Mouse (Mus musculus): ENCODE results near the gene Mex3d. TPM values are rescaled to one million over a fixed set of nuclear protein-coding genes. Genes with fewer than 3 reads are reported as not detected.
A peak's percentile ranks its signal among the peaks of the same experiment; 100 is the strongest.
"Not testable (repeated sequence)": the region's sequence is repeated elsewhere in the genome, so short reads cannot be mapped to it uniquely, and the experiment has no call there.

Gene Mex3d
- total RNA-seq, 2 experiments from 2014 or later: 4.7 to 5.1 TPM

GRCm38 (mm10) chr10:80356737-80357136 lies 30.7 kb downstream of the Mex3d start:
- no peak for TF ChIP-seq CTCF (IDR thresholded peaks at IDR 0.05)
- H3K4me3 ChIP-seq: peak overlapping the region; percentile 44
- H3K27ac ChIP-seq: no peak overlapping the region
- DNase-seq: no peak
- intact Hi-C loops (cut with DNase I): no loop called here

GRCm38 (mm10) chr10:80356001-80356682 lies 31.3 kb downstream of the Mex3d start, which contains the start of gene Plk5:
Plk5 (plus strand) TSS chr10:80356459.
- no peak for TF ChIP-seq CTCF (IDR thresholded peaks at IDR 0.05)
- DNase-seq: no peak
- H3K4me3 ChIP-seq: peak within 1 kb of the TSS; percentile 44
- intact Hi-C loops (cut with DNase I): no loop called here
- no peak within 1 kb of the TSS for H3K27ac ChIP-seq

GRCm38 (mm10) chr10:80355431-80355830 lies 32.0 kb downstream of the Mex3d start:
- Histone ChIP-seq H3K4me3 (no peak overlapping the region), H3K27ac (no peak overlapping the region)
- no peak for TF ChIP-seq CTCF (IDR thresholded peaks at IDR 0.05)
- DNase-seq: no peak
- intact Hi-C loops (cut with DNase I): no loop called here

GRCm38 (mm10) chr10:80352727-80353126 lies 34.7 kb downstream of the Mex3d start:
- no peak overlapping the region for H3K4me3 ChIP-seq
- DNase-seq: no peak
- TF ChIP-seq CTCF (IDR thresholded peaks at IDR 0.05): no peak
- H3K27ac ChIP-seq: no peak overlapping the region
- intact Hi-C loops (cut with DNase I): no loop called here

- H3K4me3 ChIP-seq: no peak overlapping the region
- intact Hi-C loops (cut with DNase I): no loop called here
- no peak overlapping the region for H3K27ac ChIP-seq
- TF ChIP-seq CTCF (IDR thresholded peaks at IDR 0.05): no peak
- DNase-seq: no peak
Observed at GRCm38 (mm10) chr10:80351896-80352295, 35.6 kb downstream of the Mex3d start.

GRCm38 (mm10) chr10:80350292-80350691 lies 37.2 kb downstream of the Mex3d start:
- no peak overlapping the region for H3K27ac ChIP-seq
- intact Hi-C loops (cut with DNase I): loop anchor here (1.0 kb wide), 1 partner anchor 24 kb away; no protein-coding TSS in a partner anchor
- TF ChIP-seq CTCF (IDR thresholded peaks at IDR 0.05): peak; percentile 98
- DNase-seq: peak; percentile 90
- H3K4me3 ChIP-seq: no peak overlapping the region

- intact Hi-C loops (cut with DNase I): loop anchor here (1.0 kb wide), 1 partner anchor 54 kb away; the partner anchor contains the start of gene Apc2
- no peak for TF ChIP-seq CTCF (IDR thresholded peaks at IDR 0.05)
- Histone ChIP-seq H3K4me3 (peak overlapping the region; percentile 72), H3K27ac (peak overlapping the region; percentile 88)
- peak; percentile 73 for DNase-seq
Observed at GRCm38 (mm10) chr10:80348981-80349380, 38.5 kb downstream of the Mex3d start.

GRCm38 (mm10) chr10:80348244-80348781 lies 39.1 kb downstream of the Mex3d start, which contains the start of gene Adamtsl5:
Adamtsl5 (minus strand) TSS chr10:80348412.
- peak; percentile 93 for TF ChIP-seq CTCF (IDR thresholded peaks at IDR 0.05)
- H3K27ac ChIP-seq: peak within 1 kb of the TSS; percentile 88
- peak; percentile 89 for DNase-seq
- H3K4me3 ChIP-seq: peak within 1 kb of the TSS; percentile 72
- intact Hi-C loops (cut with DNase I): loop anchor here (1.0 kb wide), 1 partner anchor 53 kb away; the partner anchor contains the start of gene Apc2

- intact Hi-C loops (cut with DNase I): no loop called here
- peak; percentile 77 for DNase-seq
- Histone ChIP-seq H3K27ac (peak overlapping the region; percentile 88), H3K4me3 (peak overlapping the region; percentile 72)
- no peak for TF ChIP-seq CTCF (IDR thresholded peaks at IDR 0.05)
Observed at GRCm38 (mm10) chr10:80347514-80347967, 39.9 kb downstream of the Mex3d start.

- intact Hi-C loops (cut with DNase I); H3K4me3 ChIP-seq; DNase-seq: not testable (repeated sequence)
- peak overlapping the region; percentile 86 for H3K27ac ChIP-seq
Observed at GRCm38 (mm10) chr10:80345929-80346328, 41.5 kb downstream of the Mex3d start.

GRCm38 (mm10) chr10:80345122-80345521 lies 42.3 kb downstream of the Mex3d start:
- peak overlapping the region; percentile 70 for H3K4me3 ChIP-seq

GRCm38 (mm10) chr10:80344131-80344661 lies 43.3 kb downstream of the Mex3d start:
- intact Hi-C loops (cut with DNase I): loop anchor here (5.0 kb wide), 1 partner anchor 33 kb away; no protein-coding TSS in a partner anchor
- TF ChIP-seq CTCF (IDR thresholded peaks at IDR 0.05): no peak
- peak overlapping the region; percentile 70 for H3K4me3 ChIP-seq
- peak overlapping the region; percentile 86 for H3K27ac ChIP-seq
- peak; percentile 73 for DNase-seq

More at GRCm38 (mm10) chr10:80345122-80345521, 42.3 kb downstream of the Mex3d start:
- H3K27ac ChIP-seq: peak overlapping the region; percentile 86
- intact Hi-C loops (cut with DNase I): no loop called here
- no peak for TF ChIP-seq CTCF (IDR thresholded peaks at IDR 0.05)
- peak; percentile 68 for DNase-seq

GRCm38 (mm10) chr10:80343425-80343895 lies 44.0 kb downstream of the Mex3d start:
- intact Hi-C loops (cut with DNase I): loop anchor here (5.0 kb wide), 1 partner anchor 34 kb away; no protein-coding TSS in a partner anchor
- Histone ChIP-seq H3K4me3 (peak overlapping the region; percentile 70), H3K27ac (peak overlapping the region; percentile 86)
- no peak for TF ChIP-seq CTCF (IDR thresholded peaks at IDR 0.05)
- DNase-seq: peak; percentile 49
